Mouse (Mus musculus): ENCODE data around the gene Nxf3.
"Not testable (repeated sequence)": the region's sequence is repeated elsewhere in the genome, so short reads cannot be mapped to it uniquely, and the experiment has no call there.

Gene Nxf3

DNA sequence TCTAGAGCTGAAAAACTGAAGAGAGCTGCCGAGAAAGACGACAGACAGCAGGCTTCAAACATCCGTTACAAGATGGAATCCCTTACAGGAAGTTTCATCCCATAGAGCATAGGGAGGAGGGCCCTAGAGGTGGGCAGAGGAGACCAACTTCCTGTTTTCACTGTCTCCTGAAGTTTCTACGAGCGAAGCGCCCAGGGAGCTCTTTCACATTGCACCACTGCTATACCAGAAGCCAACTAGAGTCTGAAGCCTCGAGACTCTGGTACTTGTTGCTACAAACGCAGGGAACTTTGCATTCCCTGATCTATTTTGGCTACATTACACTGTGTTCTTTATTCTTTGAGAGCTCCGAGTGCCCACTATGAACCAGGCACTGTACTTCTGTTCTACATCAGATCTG is at the start of gene Nxf3:
Nxf3 (minus strand) TSS at position 101 of the 400 bp plus-strand sequence.
- DNase-seq (ENCODE audit: low read depth, low spot score) = no peak

DNA sequence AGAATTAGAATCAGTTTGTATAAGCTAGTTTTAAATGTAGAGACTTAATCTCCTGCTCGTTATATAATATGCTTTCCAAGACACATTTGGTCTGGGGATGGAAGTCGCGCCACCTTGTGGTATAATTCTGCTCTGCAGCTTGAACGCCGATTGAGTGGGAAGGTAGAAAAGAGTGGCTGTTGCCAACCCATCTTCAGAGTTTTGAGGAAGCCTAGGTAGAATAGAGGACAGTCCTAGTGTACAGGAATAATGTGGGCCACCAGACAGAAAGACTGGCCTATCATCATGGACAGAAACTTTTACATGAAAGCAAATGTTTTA is 42.6 kb upstream of the Nxf3 start:
- peak; percentile 47 for DNase-seq (ENCODE audit: low read depth, low spot score)

DNA sequence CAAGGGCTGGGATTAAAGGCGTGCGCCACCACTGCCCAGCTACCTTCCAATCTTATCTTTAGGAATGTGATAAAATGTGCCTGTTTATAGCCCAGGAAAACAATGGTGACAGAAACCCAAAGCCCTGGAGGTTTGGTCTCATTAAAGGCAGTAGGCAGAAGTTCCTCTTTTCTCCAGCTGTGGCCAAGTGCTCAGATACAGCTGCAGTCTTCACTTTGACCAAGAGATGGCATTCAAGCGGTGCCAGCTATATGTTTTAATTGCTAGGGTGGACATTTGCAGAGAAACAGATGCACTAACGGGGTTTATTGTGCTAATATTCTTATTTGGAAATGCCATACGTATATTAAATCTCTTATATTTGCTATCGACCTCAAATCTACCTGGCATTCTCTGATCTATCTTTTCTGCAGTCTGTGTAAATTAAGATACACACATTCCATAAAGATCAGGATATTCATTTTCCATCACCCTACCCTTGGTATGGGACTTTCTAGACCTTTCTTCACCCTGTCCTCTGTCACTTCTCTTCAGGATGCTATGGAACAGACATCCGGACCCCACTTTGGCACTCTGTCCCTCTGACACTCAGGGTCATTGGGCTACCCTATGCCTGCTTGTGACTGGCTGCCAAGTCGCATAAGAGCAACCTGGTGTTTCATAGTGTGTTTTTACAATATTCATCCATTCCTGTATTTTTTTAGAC is 42.1 kb upstream of the Nxf3 start:
- DNase-seq (ENCODE audit: low read depth, low spot score) = peak; percentile 0

- DNase-seq (ENCODE audit: low read depth, low spot score) = no peak
Observed at GRCm38 (mm10) chrX:136115419-136115961, 30.4 kb upstream of the Nxf3 start.

- no peak for DNase-seq (ENCODE audit: low read depth, low spot score)
Observed at GRCm38 (mm10) chrX:136115015-136115414, 30.0 kb upstream of the Nxf3 start.

- peak; percentile 5 for DNase-seq (ENCODE audit: low read depth, low spot score)
Observed at GRCm38 (mm10) chrX:136107942-136108341, 22.9 kb upstream of the Nxf3 start.

DNA sequence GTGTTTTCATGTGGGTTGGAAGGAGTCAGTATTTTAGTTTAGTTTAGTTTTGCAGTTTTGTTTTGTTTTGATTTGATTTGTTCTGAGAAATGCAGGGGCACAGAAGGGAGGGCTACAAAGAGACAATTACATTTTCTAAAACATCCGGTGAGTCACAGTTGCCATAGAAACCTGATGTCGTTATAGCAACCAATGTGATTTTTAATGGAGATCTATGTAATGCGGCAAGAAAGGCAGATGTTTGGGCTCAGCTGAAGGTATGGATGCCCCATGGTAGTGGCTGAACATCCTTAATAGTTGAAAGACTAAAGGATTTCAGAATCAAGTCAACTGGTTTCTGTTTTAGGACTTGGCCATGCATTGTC is 19.7 kb upstream of the Nxf3 start:
- DNase-seq (ENCODE audit: low read depth, low spot score) = peak; percentile 1

DNA sequence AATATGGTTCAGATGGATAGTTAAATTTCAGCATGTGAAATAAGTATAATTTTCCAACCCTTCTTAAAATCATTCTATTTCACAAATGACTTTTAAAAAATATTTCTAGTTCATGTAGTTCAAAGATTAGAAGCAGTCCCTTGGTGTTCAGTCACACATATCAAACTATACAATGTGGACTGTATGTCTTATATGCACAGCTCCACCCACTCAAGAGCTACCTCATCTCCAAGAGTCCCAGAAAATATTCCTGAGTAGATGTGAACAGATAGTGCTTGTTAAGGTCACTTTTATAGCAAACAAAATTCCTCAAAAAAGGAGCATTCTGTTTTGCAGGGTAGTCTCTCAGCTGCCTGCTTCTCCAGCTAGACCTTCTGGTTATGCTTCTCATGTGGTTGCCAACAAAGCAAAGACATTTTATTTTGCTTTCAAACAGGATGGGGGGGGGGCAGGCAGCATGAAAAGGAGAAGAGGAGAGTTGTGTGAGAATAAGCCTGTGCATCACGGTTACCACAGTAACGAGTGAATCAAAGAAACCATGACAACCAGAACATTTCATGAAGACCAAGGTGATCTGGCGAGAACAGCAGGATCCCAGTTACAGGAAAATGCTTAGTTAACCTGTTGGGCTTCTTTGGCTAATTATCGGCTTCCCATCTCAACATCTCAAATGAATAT is 19.1 kb upstream of the Nxf3 start:
- no peak for DNase-seq (ENCODE audit: low read depth, low spot score)

DNA sequence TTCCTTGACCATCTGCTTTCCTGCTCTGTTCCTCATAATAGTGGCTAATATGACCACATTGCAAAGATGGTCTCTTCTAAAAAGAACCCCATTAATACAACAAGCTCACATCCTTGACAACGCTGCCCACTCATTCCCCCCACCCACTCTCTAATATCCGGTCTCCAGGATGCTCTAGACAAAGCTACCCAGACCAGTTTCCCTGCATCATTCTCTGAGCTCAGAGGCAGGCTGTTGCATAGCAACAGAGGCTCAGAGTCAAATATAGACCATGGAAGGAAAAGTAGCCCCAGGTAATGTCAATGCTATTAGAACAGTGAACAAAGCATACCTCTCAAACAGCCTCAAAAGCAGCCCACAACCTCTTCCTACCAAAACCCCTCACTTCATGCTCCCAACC is 9.4 kb upstream of the Nxf3 start:
- DNase-seq (ENCODE audit: low read depth, low spot score) = no peak

GRCm38 (mm10) chrX:136092497-136093279 is 7.6 kb upstream of the Nxf3 start:
- no peak for DNase-seq (ENCODE audit: low read depth, low spot score)

GRCm38 (mm10) chrX:136068020-136068419 is 17.0 kb downstream of the Nxf3 start, which contains the start of gene Bex2:
TSS of gene Bex2 (minus strand) at chrX:136068236.
- DNase-seq (ENCODE audit: low read depth, low spot score) = peak; percentile 4

DNA sequence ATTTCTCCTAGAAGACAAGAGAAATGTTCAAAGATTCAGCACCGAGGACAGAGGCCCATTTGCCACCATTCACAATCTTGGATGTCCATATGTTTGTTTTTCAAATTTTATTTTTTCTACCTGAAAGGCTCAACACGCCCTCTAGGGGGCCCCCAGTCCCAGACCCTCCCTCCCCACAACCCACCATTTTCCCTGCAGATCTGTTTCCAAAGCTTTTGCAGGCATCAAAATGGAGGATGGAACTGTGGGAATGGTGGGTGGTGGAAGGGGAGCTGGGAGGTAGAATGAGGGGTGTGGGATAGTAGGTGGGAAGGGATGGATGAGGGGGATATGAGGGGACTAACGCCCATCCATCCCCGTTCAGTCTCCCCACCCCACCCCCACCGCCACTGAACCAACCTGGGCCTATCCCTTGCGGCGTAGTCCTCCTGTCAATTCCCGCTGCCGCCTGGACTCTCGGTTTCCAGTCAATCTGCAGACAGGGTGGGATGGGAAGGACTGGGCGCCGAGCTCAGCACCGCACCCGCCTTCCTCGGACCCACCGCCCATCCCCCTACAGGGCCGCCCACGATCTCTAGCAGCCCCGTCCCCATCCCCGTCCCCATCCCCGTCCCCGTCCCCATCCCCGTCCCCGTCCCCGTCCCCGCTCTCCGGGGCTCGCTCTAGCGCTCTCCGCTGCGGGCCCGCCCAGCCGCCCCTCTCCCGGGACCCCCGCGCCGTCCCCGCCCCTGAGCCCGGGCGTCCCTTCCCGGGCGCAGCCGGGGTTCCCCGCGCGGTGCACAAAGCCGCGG is 17.7 kb downstream of the Nxf3 start:
- DNase-seq (ENCODE audit: low read depth, low spot score) = peak; percentile 0

DNA sequence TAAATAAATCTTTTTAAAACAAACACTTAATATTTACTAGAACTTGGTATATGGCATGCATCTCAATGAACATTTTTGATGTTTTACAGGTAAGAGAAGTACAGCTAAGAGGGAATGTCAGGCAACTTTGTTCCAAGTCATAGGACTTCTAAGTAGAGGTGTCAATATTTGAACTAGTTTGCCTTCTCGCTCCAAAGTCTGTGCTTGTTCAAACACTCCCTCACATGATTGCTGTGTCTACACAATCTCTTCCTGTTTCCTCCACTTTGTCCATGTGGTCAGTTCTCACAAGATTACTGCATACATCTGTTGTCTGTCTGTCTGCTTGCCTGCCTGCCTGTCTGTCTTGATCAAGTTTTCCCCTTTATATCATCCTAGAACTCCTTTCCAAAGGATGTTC is 24.4 kb downstream of the Nxf3 start:
- no peak for DNase-seq (ENCODE audit: low read depth, low spot score)

DNA sequence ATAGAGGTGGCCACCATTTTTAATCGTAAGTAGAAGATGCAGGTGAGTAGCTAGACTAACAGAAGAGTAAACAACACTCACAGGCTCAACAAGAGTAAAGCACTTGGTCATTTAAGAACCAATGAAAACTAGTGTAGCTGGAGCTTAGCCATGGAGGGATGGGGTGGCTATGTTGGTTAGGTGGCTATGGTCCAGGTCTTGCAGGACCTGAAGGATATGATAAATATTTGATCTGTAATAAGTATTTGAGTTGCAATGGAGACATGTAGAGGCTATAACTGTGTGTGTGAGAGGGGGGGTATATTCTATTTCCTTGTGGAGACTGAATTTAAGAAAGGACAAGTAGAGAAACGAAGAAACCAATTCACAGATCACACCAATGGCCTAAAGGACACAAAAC is 33.8 kb downstream of the Nxf3 start:
- DNase-seq (ENCODE audit: low read depth, low spot score) = no peak

DNA sequence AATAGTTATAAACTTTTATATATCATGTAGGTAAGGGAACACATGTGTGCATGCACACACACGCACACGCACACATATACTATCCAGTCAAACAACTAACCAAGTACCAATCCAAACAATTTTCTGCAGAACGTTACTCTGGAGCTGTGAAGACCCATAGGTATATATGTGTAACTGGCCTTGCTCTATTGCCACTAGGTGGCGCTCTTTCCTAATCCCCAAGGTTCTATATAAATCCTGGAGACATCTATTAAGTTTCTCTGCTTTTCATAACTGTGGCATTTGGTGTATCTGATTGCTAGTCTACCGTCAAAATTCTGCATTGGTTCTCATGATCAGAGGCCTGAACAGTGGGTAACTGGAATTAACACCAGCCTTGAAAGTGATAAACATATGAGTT is 37.5 kb downstream of the Nxf3 start:
- peak; percentile 58 for DNase-seq (ENCODE audit: low read depth, low spot score)

DNA sequence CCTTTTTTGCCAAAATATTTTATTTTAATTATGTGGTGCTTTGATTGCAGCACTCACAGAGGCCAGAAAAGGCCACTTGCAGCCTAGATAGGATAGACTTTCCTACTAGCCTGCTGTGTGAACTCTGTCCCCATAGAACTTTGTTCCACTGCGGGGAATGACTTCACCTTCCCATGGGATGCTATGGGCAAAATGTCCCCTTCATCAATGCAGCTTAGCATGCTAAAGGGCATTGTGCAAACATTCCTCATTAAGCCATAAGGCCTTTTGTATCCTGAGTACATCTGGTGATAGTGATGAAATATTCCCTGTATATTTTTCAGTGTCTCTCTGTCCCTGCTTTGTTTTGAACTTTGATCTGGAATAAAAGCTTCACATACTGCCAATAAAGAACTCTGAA is 41.3 kb downstream of the Nxf3 start:
- no peak for DNase-seq (ENCODE audit: low read depth, low spot score)

GRCm38 (mm10) chrX:136032799-136033763 is 52.0 kb downstream of the Nxf3 start, which contains the start of gene Arxes1:
TSS of gene Arxes1 (plus strand) at chrX:136033367.
- DNase-seq (ENCODE audit: low read depth, low spot score) = not testable (repeated sequence)

DNA sequence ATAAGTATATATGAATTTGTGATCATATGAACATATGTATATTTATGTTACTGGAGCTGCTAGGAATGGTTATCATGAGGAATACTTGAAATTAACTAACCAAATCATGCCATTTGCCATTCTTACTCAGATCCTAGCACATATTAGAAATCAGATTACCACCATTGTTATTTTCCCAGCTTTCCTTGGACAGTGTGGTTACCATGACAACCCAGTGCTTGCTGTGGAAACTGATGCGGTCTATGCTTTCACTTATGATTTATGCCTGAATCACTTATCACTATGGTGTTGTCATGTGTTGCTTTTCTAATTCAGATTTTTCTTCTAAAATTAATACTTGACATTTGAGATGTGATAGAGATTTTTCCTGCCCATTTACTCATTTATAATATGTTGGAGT is 54.7 kb downstream of the Nxf3 start:
- DNase-seq (ENCODE audit: low read depth, low spot score) = no peak
